ENCODE assay signal across 10 mouse cellular contexts in the genomic region with DNA sequence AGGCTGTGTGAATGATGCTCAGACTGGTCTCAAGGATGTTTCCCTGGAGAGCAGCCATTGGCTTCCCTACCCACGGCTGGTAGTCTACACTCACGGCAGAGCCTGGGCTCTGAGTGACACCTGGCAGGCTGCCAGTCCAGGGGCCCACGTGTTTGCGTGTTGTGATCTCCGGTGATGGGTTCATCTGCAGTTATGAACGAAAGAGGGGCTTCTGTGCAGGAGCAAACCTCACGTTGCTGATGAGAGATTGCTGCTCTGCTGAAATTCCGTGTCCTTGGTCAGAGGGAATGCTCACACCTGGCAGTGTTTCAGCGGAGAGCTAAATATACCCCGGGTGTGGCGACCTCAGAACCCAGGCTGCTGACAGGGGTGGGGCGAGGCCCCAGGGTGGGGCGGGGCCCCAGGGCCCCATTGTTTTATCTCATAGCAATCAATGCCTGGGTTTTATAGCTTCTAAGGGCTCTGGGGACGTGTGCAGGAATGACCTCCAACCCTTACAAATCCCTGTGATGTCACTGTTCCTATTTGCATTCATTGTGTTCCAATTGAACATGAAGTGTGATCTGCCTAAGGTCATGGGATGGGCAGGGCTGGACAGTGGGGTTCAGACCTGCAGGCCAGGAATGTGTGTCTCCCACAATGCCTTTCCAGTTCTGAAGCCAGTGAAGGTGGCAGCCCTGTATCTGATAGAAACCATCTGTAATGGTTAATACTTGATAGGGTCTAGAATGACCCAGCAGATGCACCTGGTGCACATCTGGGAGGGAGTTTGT. TPM values are rescaled to one million over a fixed set of nuclear protein-coding genes. Genes with fewer than 3 reads are reported as not detected.
DNase-seq lines count a peak whose midpoint lies in the region; ATAC-seq and TF ChIP-seq lines count a peak whose summit lies in the region.
"Had no signal": no experiment of that assay in that cellular context is flagged by ENCODE, and none has a peak within 500 bp of the region (broad histone marks: within the 10 kb centered on the region; RNA-seq: fewer than 3 reads in every experiment).

No protein-coding gene starts in this region.

- no peaks in the 10 kb centered on the region for H3K36me3 ChIP-seq in heart, adult 2 months (ENCODE audit: control insufficient read depth, insufficient read depth, low read length)
- H3K36me3 ChIP-seq in myocyte (ENCODE audit: control insufficient read depth, insufficient read depth) = no peaks in the 10 kb centered on the region
- H3K36me3 ChIP-seq: liver, embryonic 15.5 days had no signal

- no peak for ATAC-seq in megakaryocyte, adult 5-6 weeks (ENCODE audit: poor library complexity, severe bottlenecking)

- no peak overlapping the region for H3ac ChIP-seq in myocyte (ENCODE audit: control insufficient read depth, insufficient read length)

- intact Hi-C loops in heart, adult 2 months (cut with DNase I) = no loop called here

- no peaks in the 10 kb centered on the region for H3K79me2 ChIP-seq in heart, adult 2 months (replicated peaks; ENCODE audit: control insufficient read depth, insufficient read depth, low read length)
- H3K79me2 ChIP-seq in myocyte (ENCODE audit: control insufficient read depth, insufficient read depth) = no peaks in the 10 kb centered on the region

- peak overlapping the region; percentile 44 for H3K4me2 ChIP-seq in myocyte (ENCODE audit: low read depth)
- H3K4me2 ChIP-seq: liver, embryonic 15.5 days had no signal

- no peak for TF ChIP-seq EP300 in heart, adult 2 months (IDR thresholded peaks at IDR 0.05; ENCODE audit: insufficient read depth, low read depth, low read length)

- WGBS in heart, adult 2 months = 18% methylated on average over 14 of the region's 14 CpGs
- WGBS in lung, adult 2 months = 26% methylated on average over 14 of the region's 14 CpGs

- peak overlapping the region; percentile 81 for H3K27ac ChIP-seq in heart, adult 2 months
- H3K27ac ChIP-seq: liver, embryonic 15.5 days had no signal

- 0 out of 2 replicates have a peak overlapping the region, but pooled peaks have one; percentile 17 for H3K4me3 ChIP-seq in heart, adult 2 months
- H3K4me3 ChIP-seq in myocyte = no peak overlapping the region
- H3K4me3 ChIP-seq in lung, adult 2 months (replicated peaks; ENCODE audit: extremely low read depth, low read depth, low read length) = no peak overlapping the region
- H3K4me3 ChIP-seq: liver, embryonic 15.5 days had no signal

- H3K9ac ChIP-seq in heart, adult 2 months (ENCODE audit: low read depth, low read length) = no peak overlapping the region
- H3K9ac ChIP-seq: liver, embryonic 15.5 days had no signal

- no peaks in the 10 kb centered on the region for H3K27me3 ChIP-seq in heart, adult 2 months (ENCODE audit: control insufficient read depth, insufficient read depth, low read length)
- peaks cover 9% of the 10 kb centered on the region for H3K27me3 ChIP-seq in myocyte (ENCODE audit: control insufficient read depth, insufficient read depth, insufficient read length)
- H3K27me3 ChIP-seq: liver, embryonic 15.5 days had no signal

- TF ChIP-seq POLR2A in heart, adult 2 months (IDR thresholded peaks at IDR 0.05; ENCODE audit: insufficient read depth, low read depth, low read length) = no peak
- no peak for TF ChIP-seq POLR2A in myocyte (IDR thresholded peaks at IDR 0.05; ENCODE audit: insufficient read length, low read depth)
- TF ChIP-seq POLR2A in lung, adult 2 months (IDR thresholded peaks at IDR 0.05; ENCODE audit: borderline replicate concordance, extremely low read depth, low read depth, low read length) = no peak

- no peak for TF ChIP-seq CTCF in heart, adult 2 months (IDR thresholded peaks at IDR 0.05)
- no peak for TF ChIP-seq CTCF in lung, adult 2 months (IDR thresholded peaks at IDR 0.05; ENCODE audit: insufficient read depth, low read length)

- peak; percentile 74 for DNase-seq in gastrocnemius, adult 18-20 months (ENCODE audit: low spot score)
- DNase-seq in gastrocnemius, postnatal 4 days (ENCODE audit: low spot score in 2 of 2) = no peak
- DNase-seq in NIH3T3 (ENCODE audit: low read depth) = peak; percentile 9
- peak; percentile 50 to 71 for DNase-seq in heart, adult 2 months
- no peak for DNase-seq in urinary bladder, postnatal 14 days (ENCODE audit: low spot score)
- DNase-seq in lung, adult 2 months = no peak
- DNase-seq: cerebellum, adult 9-10 months had no signal

- peaks cover 24% of the 10 kb centered on the region for H3K4me1 ChIP-seq in heart, adult 2 months (ENCODE audit: control insufficient read depth, insufficient read depth, low read length)
- no peaks in the 10 kb centered on the region for H3K4me1 ChIP-seq in lung, adult 2 months (ENCODE audit: control insufficient read depth, insufficient read depth, low read length)
- H3K4me1 ChIP-seq: liver, embryonic 15.5 days had no signal

TF ChIP-seq in myocyte, 11 proteins besides CTCF, POLR2A, EP300 and RAD21:
- TF ChIP-seq E2F4 (IDR thresholded peaks at IDR 0.05; ENCODE audit: insufficient read depth) (no peak), MYOD1 (IDR thresholded peaks at IDR 0.05; ENCODE audit: control insufficient read depth in 1 of 3, insufficient read length in 2 of 3, low read depth in 2 of 3) (peak in 1 of 3 experiments; percentile 60), TCF12 (IDR thresholded peaks at IDR 0.05; ENCODE audit: insufficient read depth, poor library complexity, severe bottlenecking) (no peak), MAX (IDR thresholded peaks at IDR 0.05; ENCODE audit: low read depth) (no peak), REST (IDR thresholded peaks at IDR 0.05; ENCODE audit: insufficient read depth, insufficient read length) (no peak), POLR2AphosphoS2 (IDR thresholded peaks at IDR 0.05; ENCODE audit: insufficient read length, low read depth) (no peak), TCF3 (IDR thresholded peaks at IDR 0.05; ENCODE audit: insufficient read length, low read depth) (no peak), USF1 (IDR thresholded peaks at IDR 0.05; ENCODE audit: low read depth) (no peak), MYOG (IDR thresholded peaks at IDR 0.05; ENCODE audit: control insufficient read depth in 1 of 3, insufficient read depth in 1 of 3, insufficient read length in 2 of 3, low read depth in 2 of 3) (peak in 1 of 3 experiments; percentile 50)

RNA-seq across cellular contexts. Expression of a gene that starts 13.4 kb away (rescaled TPM):
- 10 to 100 TPM; 35.0 to 45.0 TPM for total RNA-seq in gastrocnemius, adult 18-20 months (2021)
- total RNA-seq in gastrocnemius, postnatal 4 days (2021) = 10 to 100 TPM; 70.5 to 76.6 TPM
- 10 to 100 TPM; 20.1 to 20.8 TPM for total RNA-seq in heart, adult 2 months (2021)
- polyA plus RNA-seq in heart, adult 2 months (2012; rRNA removed) = 32.7 and 41.0 TPM in 2 replicates
- polyA plus RNA-seq in myocyte (2012; fragmentation: generic; extraction: Trizol) = 11.9 TPM
- 12.9 and 16.9 TPM in 2 replicates for polyA plus RNA-seq in lung, adult 2 months (2012; rRNA removed)
- total RNA-seq in megakaryocyte, adult 5-6 weeks (2015) = 0.04 TPM in 1 of 2 replicates, not detected in the other
- not detected in 2 replicates for total RNA-seq in megakaryocyte, adult 5-6 weeks (2017)

RNA-seq across cellular contexts. Expression of a gene that starts 31.3 kb away (rescaled TPM):
- 1 to 10 TPM; 2.1 to 3.9 TPM for total RNA-seq in gastrocnemius, adult 18-20 months (2021)
- 1 to 10 TPM; 6.8 to 7.9 TPM for total RNA-seq in gastrocnemius, postnatal 4 days (2021)
- 1 to 10 TPM; 5.7 to 7.2 TPM for total RNA-seq in heart, adult 2 months (2021)
- polyA plus RNA-seq in heart, adult 2 months (2012; rRNA removed) = 6.3 and 6.8 TPM in 2 replicates
- 0.26 TPM for polyA plus RNA-seq in myocyte (2012; fragmentation: generic; extraction: Trizol)
- polyA plus RNA-seq in lung, adult 2 months (2012; rRNA removed) = 38.3 and 39.4 TPM in 2 replicates
- 6.6 and 6.8 TPM in 2 replicates for total RNA-seq in megakaryocyte, adult 5-6 weeks (2015)
- total RNA-seq in megakaryocyte, adult 5-6 weeks (2017) = 13.1 and 14.4 TPM in 2 replicates

Comparison
In these comparisons a context has a peak if more than half of its experiments do, and no peak if none do; other contexts are left out.
1. DNase-seq: peak in gastrocnemius, adult 18-20 months (single experiment), NIH3T3 (single experiment) and heart, adult 2 months (2 of 2); none in gastrocnemius, postnatal 4 days (0 of 2), urinary bladder, postnatal 14 days (single experiment) and lung, adult 2 months (single experiment).
2. RNA of a gene that starts 13.4 kb away (total RNA-seq): 70.5 to 76.6 TPM in gastrocnemius, postnatal 4 days, 35.0 to 45.0 TPM in gastrocnemius, adult 18-20 months and 20.1 to 20.8 TPM in heart, adult 2 months; 0.04 TPM in megakaryocyte, adult 5-6 weeks; every median in the first group is over 10 times any median in the second.